Mouse (Mus musculus): Measurements from ENCODE around the gene St8sia2. TPM values are rescaled to one million over a fixed set of nuclear protein-coding genes. Genes with fewer than 3 reads are reported as not detected.
A peak's percentile ranks its signal among the peaks of the same experiment; 100 is the strongest.
"Not testable (repeated sequence)": the region's sequence is repeated elsewhere in the genome, so short reads cannot be mapped to it uniquely, and the experiment has no call there.

The St8sia2 gene
- polyA plus RNA-seq, 1 experiment = 3.9 TPM

DNA sequence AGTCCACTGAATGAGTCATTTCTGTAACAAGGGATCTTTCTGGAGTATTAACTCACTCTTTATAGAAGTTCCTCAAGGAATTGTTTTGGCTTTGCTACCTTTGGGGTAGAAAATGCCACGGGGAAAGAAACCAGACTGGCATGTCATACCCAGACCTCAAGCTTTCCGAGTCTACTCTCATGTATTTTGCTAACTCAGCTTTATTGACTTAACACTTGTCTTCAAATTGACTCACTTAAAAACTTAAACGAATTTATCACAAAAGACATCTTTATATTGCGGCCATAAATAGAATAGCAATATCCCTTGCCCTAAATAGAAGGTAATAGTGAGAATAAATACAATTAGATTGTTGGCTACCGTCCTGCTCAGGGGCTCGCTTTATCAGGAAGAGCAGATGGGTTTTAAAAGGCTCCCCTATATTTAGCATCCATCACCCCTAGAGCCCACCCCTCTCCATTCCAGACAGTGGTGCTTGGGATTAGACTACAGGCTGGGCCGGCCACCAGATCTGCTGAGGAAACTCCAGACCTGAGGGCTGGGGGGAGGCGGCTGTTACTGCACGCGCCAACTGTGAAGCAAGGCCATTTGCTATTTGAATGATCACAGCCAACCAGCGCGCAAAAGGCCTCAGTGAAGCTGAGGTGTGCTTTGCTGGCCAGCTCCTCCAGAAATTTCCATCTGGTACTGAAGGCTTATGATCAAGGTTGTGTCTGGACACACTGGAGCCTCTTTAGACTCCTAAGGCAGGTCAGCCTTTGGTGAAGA, 12.6 kb downstream of the St8sia2 start:
- no peaks in the 10 kb centered on the region for H3K79me2 ChIP-seq (ENCODE audit: control insufficient read depth, insufficient read depth)
- H3K4me2 ChIP-seq (ENCODE audit: low read depth) = no peak overlapping the region
- H3K4me3 ChIP-seq = no peak overlapping the region
- TF ChIP-seq USF1 (IDR thresholded peaks at IDR 0.05; ENCODE audit: low read depth) (no peak), E2F4 (IDR thresholded peaks at IDR 0.05; ENCODE audit: insufficient read depth) (no peak), REST (IDR thresholded peaks at IDR 0.05; ENCODE audit: insufficient read depth, insufficient read length) (no peak), POLR2AphosphoS2 (IDR thresholded peaks at IDR 0.05; ENCODE audit: insufficient read length, low read depth) (no peak), CEBPB (IDR thresholded peaks at IDR 0.05; ENCODE audit: insufficient read depth, poor library complexity, severe bottlenecking) (no peak), TCF12 (IDR thresholded peaks at IDR 0.05; ENCODE audit: insufficient read depth, poor library complexity, severe bottlenecking) (no peak), MYOG (IDR thresholded peaks at IDR 0.05; ENCODE audit: control insufficient read depth in 1 of 3, insufficient read depth in 1 of 3, insufficient read length in 2 of 3, low read depth in 2 of 3) (no peak), MAX (IDR thresholded peaks at IDR 0.05; ENCODE audit: low read depth) (no peak), MYOD1 (IDR thresholded peaks at IDR 0.05; ENCODE audit: control insufficient read depth in 1 of 3, insufficient read length in 2 of 3, low read depth in 2 of 3) (no peak), POLR2A (IDR thresholded peaks at IDR 0.05; ENCODE audit: insufficient read length, low read depth) (no peak), TCF3 (IDR thresholded peaks at IDR 0.05; ENCODE audit: insufficient read length, low read depth) (no peak)
- H3K36me3 ChIP-seq (ENCODE audit: control insufficient read depth, insufficient read depth) = no peaks in the 10 kb centered on the region
- H3ac ChIP-seq (ENCODE audit: control insufficient read depth, insufficient read length) = no peak overlapping the region
- no peaks in the 10 kb centered on the region for H3K27me3 ChIP-seq (ENCODE audit: control insufficient read depth, insufficient read depth, insufficient read length)

GRCm38 (mm10) chr7:73989366-73989765, 24.1 kb downstream of the St8sia2 start:
- Histone ChIP-seq H3K4me3 (no peak overlapping the region), H3K27me3 (ENCODE audit: control insufficient read depth, insufficient read depth, insufficient read length) (no peaks in the 10 kb centered on the region), H3K36me3 (ENCODE audit: control insufficient read depth, insufficient read depth) (no peaks in the 10 kb centered on the region), H3K4me2 (ENCODE audit: low read depth) (no peak overlapping the region), H3K79me2 (ENCODE audit: control insufficient read depth, insufficient read depth) (no peaks in the 10 kb centered on the region), H3ac (ENCODE audit: control insufficient read depth, insufficient read length) (no peak overlapping the region)
- no peak for TF ChIP-seq POLR2A (IDR thresholded peaks at IDR 0.05; ENCODE audit: insufficient read length, low read depth)
- no peak for TF ChIP-seq CEBPB (IDR thresholded peaks at IDR 0.05; ENCODE audit: insufficient read depth, poor library complexity, severe bottlenecking)
- TF ChIP-seq TCF3 (IDR thresholded peaks at IDR 0.05; ENCODE audit: insufficient read length, low read depth) = no peak
- TF ChIP-seq MYOG (IDR thresholded peaks at IDR 0.05; ENCODE audit: control insufficient read depth in 1 of 3, insufficient read depth in 1 of 3, insufficient read length in 2 of 3, low read depth in 2 of 3) = no peak
- TF ChIP-seq MYOD1 (IDR thresholded peaks at IDR 0.05; ENCODE audit: control insufficient read depth in 1 of 3, insufficient read length in 2 of 3, low read depth in 2 of 3) = no peak
- no peak for TF ChIP-seq USF1 (IDR thresholded peaks at IDR 0.05; ENCODE audit: low read depth)
- TF ChIP-seq E2F4 (IDR thresholded peaks at IDR 0.05; ENCODE audit: insufficient read depth) = no peak
- no peak for TF ChIP-seq POLR2AphosphoS2 (IDR thresholded peaks at IDR 0.05; ENCODE audit: insufficient read length, low read depth)

- H3K79me2 ChIP-seq (ENCODE audit: control insufficient read depth, insufficient read depth); H3K27me3 ChIP-seq (ENCODE audit: control insufficient read depth, insufficient read depth, insufficient read length); H3K4me2 ChIP-seq (ENCODE audit: low read depth); H3ac ChIP-seq (ENCODE audit: control insufficient read depth, insufficient read length); H3K4me3 ChIP-seq; H3K36me3 ChIP-seq (ENCODE audit: control insufficient read depth, insufficient read depth): not testable (repeated sequence)
Observed at GRCm38 (mm10) chr7:73972157-73972556, 41.3 kb downstream of the St8sia2 start.

DNA sequence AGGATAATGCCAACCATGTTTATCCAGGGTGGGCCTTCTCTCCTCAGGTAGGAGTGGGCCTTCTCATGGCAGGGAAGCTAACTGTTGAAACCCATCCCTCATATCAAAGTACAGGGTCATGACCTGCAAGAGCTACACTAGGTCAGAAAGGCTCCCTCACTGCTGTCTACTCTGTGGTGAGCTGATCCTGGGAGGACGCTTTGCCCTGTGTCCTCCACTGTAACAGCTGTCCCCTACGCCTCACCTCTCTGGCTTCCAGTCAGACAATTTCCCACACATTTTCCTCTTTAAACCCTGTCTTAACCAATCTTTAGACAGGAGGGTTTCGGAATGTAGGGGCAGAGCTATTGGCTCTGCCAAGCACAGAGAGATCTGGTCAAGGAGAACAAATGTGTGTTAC, 48.3 kb downstream of the St8sia2 start:
- H3K4me3 ChIP-seq = no peak overlapping the region
- no peaks in the 10 kb centered on the region for H3K27me3 ChIP-seq (ENCODE audit: control insufficient read depth, insufficient read depth, insufficient read length)
- H3K36me3 ChIP-seq (ENCODE audit: control insufficient read depth, insufficient read depth) = no peaks in the 10 kb centered on the region
- H3K4me2 ChIP-seq (ENCODE audit: low read depth) = no peak overlapping the region
- H3ac ChIP-seq (ENCODE audit: control insufficient read depth, insufficient read length) = no peak overlapping the region
- TF ChIP-seq MYOD1 (IDR thresholded peaks at IDR 0.05; ENCODE audit: control insufficient read depth in 1 of 3, insufficient read length in 2 of 3, low read depth in 2 of 3) (peak in 2 of 3 experiments; percentile 2 to 61), TCF12 (IDR thresholded peaks at IDR 0.05; ENCODE audit: insufficient read depth, poor library complexity, severe bottlenecking) (no peak)
- H3K79me2 ChIP-seq (ENCODE audit: control insufficient read depth, insufficient read depth) = no peaks in the 10 kb centered on the region

- Histone ChIP-seq H3K4me2 (ENCODE audit: low read depth) (no peak overlapping the region), H3K79me2 (ENCODE audit: control insufficient read depth, insufficient read depth) (no peaks in the 10 kb centered on the region), H3ac (ENCODE audit: control insufficient read depth, insufficient read length) (no peak overlapping the region), H3K4me3 (no peak overlapping the region), H3K36me3 (ENCODE audit: control insufficient read depth, insufficient read depth) (no peaks in the 10 kb centered on the region), H3K27me3 (ENCODE audit: control insufficient read depth, insufficient read depth, insufficient read length) (no peaks in the 10 kb centered on the region)
- TF ChIP-seq POLR2AphosphoS2 (IDR thresholded peaks at IDR 0.05; ENCODE audit: insufficient read length, low read depth) (no peak), TCF12 (IDR thresholded peaks at IDR 0.05; ENCODE audit: insufficient read depth, poor library complexity, severe bottlenecking) (no peak), MYOG (IDR thresholded peaks at IDR 0.05; ENCODE audit: control insufficient read depth in 1 of 3, insufficient read depth in 1 of 3, insufficient read length in 2 of 3, low read depth in 2 of 3) (no peak), USF1 (IDR thresholded peaks at IDR 0.05; ENCODE audit: low read depth) (no peak), MAX (IDR thresholded peaks at IDR 0.05; ENCODE audit: low read depth) (no peak), MYOD1 (IDR thresholded peaks at IDR 0.05; ENCODE audit: control insufficient read depth in 1 of 3, insufficient read length in 2 of 3, low read depth in 2 of 3) (no peak), E2F4 (IDR thresholded peaks at IDR 0.05; ENCODE audit: insufficient read depth) (no peak), REST (IDR thresholded peaks at IDR 0.05; ENCODE audit: insufficient read depth, insufficient read length) (no peak), CEBPB (IDR thresholded peaks at IDR 0.05; ENCODE audit: insufficient read depth, poor library complexity, severe bottlenecking) (no peak), SRF (IDR thresholded peaks at IDR 0.05; ENCODE audit: control insufficient read depth, insufficient read length, low read depth) (no peak), POLR2A (IDR thresholded peaks at IDR 0.05; ENCODE audit: insufficient read length, low read depth) (no peak), TCF3 (IDR thresholded peaks at IDR 0.05; ENCODE audit: insufficient read length, low read depth) (no peak)
Observed at GRCm38 (mm10) chr7:73962431-73962830, 51.1 kb downstream of the St8sia2 start.
